Mouse (Mus musculus) spleen, adult 2 months (tissue): ENCODE measurements around the gene Ndel1.

Experiments
- CTCF ChIP-seq: fragments of 200-500 bp; IDR thresholded peaks from 2 replicates; pipeline ENCODE4 v1.5.1; 2011; ENCODE audit warnings: mild to moderate bottlenecking, inconsistent platforms; ENCODE audit not compliant: insufficient read depth, insufficient read length, insufficient replicate concordance; ENCODE audit errors: extremely low read depth
- POLR2A ChIP-seq: fragments of 200-500 bp; IDR thresholded peaks from 2 replicates; pipeline ENCODE4 v1.6.1; 2011; ENCODE audit warnings: low read depth, low read length, inconsistent platforms

GRCm38 (mm10) chr11:68839606-68840005, 32.1 kb downstream of the Ndel1 start:
- TF ChIP-seq CTCF (no peak), POLR2A (no peak)
